In the genomic region with DNA sequence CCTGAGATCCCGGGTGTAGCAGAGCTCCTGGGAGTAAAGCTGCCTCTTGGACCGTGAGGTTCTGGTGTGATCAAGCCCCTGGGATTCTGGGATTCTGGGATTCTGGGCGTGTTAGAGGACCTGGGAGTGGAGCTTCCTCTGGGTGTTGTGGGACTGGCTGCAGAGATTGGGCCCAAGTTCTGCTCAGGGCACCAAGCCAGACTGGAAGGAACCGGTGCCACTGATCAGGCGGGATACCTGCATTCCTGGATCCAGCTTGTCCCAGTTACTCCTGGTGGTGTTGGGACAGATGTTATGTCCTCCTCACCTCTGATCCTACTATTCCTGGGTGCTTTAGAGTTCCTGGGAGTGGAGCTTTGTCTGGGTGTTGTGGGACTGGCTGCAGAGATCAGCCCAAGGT, we compare ENCODE assay signal across 26 mouse cellular contexts. TPM values are rescaled to one million over a fixed set of nuclear protein-coding genes. Genes with fewer than 3 reads are reported as not detected.
DNase-seq lines count a peak whose midpoint lies in the region; ATAC-seq and TF ChIP-seq lines count a peak whose summit lies in the region.
"Had no signal": no experiment of that assay in that cellular context is flagged by ENCODE, and none has a peak within 500 bp of the region (broad histone marks: within the 10 kb centered on the region; RNA-seq: fewer than 3 reads in every experiment).

No protein-coding gene starts in this region.

- no peak for ATAC-seq in kidney, embryonic 14.5 days (ENCODE audit: low FRiP score, low TSS enrichment)
- ATAC-seq in CD4-positive, CD25-positive, alpha-beta regulatory T cell, adult 4 months = no peak
- ATAC-seq: forebrain, embryonic 15.5 days; forebrain, postnatal 0 days had no signal

- DNase-seq in kidney, adult 2 months = peak; percentile 53
- peak; percentile 17 to 51 for DNase-seq in kidney, postnatal 25 days
- no peak for DNase-seq in kidney, postnatal 10 days
- DNase-seq in ES-CJ7 (ENCODE audit: low read depth, low spot score) (peak; percentile 25), R1 (ENCODE audit: low read depth, low spot score) (peak; percentile 20)
- DNase-seq in limb, embryonic 10.5 days (ENCODE audit: low spot score) = no peak
- DNase-seq: adrenal gland, adult 2 months; adrenal gland, postnatal 10 days; adrenal gland, postnatal 25 days; cerebellum, adult 11 months; cerebellum, adult 18-20 months; cerebellum, adult 8-10 months; cerebellum, adult 9-11 months; cerebellum, postnatal 14 days; cerebellum, postnatal 36 days; embryo, embryonic 11 days; forebrain, postnatal 0 days had no signal

- no peaks in the 10 kb centered on the region for H3K27me3 ChIP-seq in kidney, adult 2 months (replicated peaks; ENCODE audit: control insufficient read depth, insufficient read depth, low read length)
- no peaks in the 10 kb centered on the region for H3K27me3 ChIP-seq in kidney, embryonic 14.5 days (ENCODE audit: control insufficient read depth, insufficient read depth, low read length)
- H3K27me3 ChIP-seq in limb, embryonic 10.5 days (ENCODE audit: low read depth, poor library complexity, severe bottlenecking) = no peaks in the 10 kb centered on the region
- H3K27me3 ChIP-seq: CH12.LX; embryonic facial prominence, embryonic 13.5 days; embryonic facial prominence, embryonic 15.5 days; forebrain, embryonic 12.5 days; forebrain, embryonic 15.5 days had no signal

- TF ChIP-seq CTCF in kidney, adult 2 months (conservative IDR thresholded peaks at IDR 0.05; ENCODE audit: insufficient read depth, insufficient read length, low read depth, low read length) = no peak

- H3K36me3 ChIP-seq in kidney, adult 2 months (ENCODE audit: control insufficient read depth, insufficient read depth, low read length) = peaks cover 2% of the 10 kb centered on the region; the same call in 1 of the 2 replicates
- H3K36me3 ChIP-seq in kidney, embryonic 14.5 days (ENCODE audit: control insufficient read depth, insufficient read depth, low read length) = peaks cover 37% of the 10 kb centered on the region
- peaks cover 53% of the 10 kb centered on the region for H3K36me3 ChIP-seq in limb, embryonic 10.5 days
- H3K36me3 ChIP-seq: forebrain, embryonic 15.5 days had no signal

- H3K9me3 ChIP-seq in kidney, embryonic 14.5 days (ENCODE audit: control insufficient read depth, low read length) = no peaks in the 10 kb centered on the region
- no peaks in the 10 kb centered on the region for H3K9me3 ChIP-seq in limb, embryonic 10.5 days (replicated peaks)
- H3K9me3 ChIP-seq: embryonic facial prominence, embryonic 13.5 days; embryonic facial prominence, embryonic 15.5 days; forebrain, embryonic 10.5 days; forebrain, embryonic 12.5 days; forebrain, embryonic 15.5 days had no signal

- 60% methylated on average over 5 of the region's 5 CpGs for WGBS in kidney, adult 2 months
- WGBS in kidney, embryonic 14.5 days = 89% methylated on average over 5 of the region's 5 CpGs
- WGBS in limb, embryonic 10.5 days = 92% methylated on average over 5 of the region's 5 CpGs

- no peak overlapping the region for H3K9ac ChIP-seq in kidney, embryonic 14.5 days (ENCODE audit: low read depth, low read length)
- H3K9ac ChIP-seq: embryonic facial prominence, embryonic 13.5 days; embryonic facial prominence, embryonic 15.5 days; forebrain, embryonic 12.5 days; forebrain, embryonic 15.5 days; forebrain, postnatal 0 days had no signal

- 0 out of 2 replicates have a peak overlapping the region, but pooled peaks have one; percentile 16 for H3K27ac ChIP-seq in kidney, adult 2 months (ENCODE audit: insufficient read depth, low read depth, low read length)
- H3K27ac ChIP-seq in kidney, embryonic 14.5 days (ENCODE audit: low read depth, low read length) = no peak overlapping the region
- no peak overlapping the region for H3K27ac ChIP-seq in limb, embryonic 10.5 days
- H3K27ac ChIP-seq: embryonic facial prominence, embryonic 13.5 days; embryonic facial prominence, embryonic 15.5 days; forebrain, embryonic 10.5 days; forebrain, embryonic 12.5 days; forebrain, embryonic 15.5 days had no signal

- no peak overlapping the region for H3K4me3 ChIP-seq in kidney, adult 2 months (ENCODE audit: insufficient read depth, low read depth, low read length)
- H3K4me3 ChIP-seq in kidney, embryonic 14.5 days (ENCODE audit: low read length) = no peak overlapping the region
- no peak overlapping the region for H3K4me3 ChIP-seq in limb, embryonic 10.5 days
- H3K4me3 ChIP-seq: embryonic facial prominence, embryonic 13.5 days; embryonic facial prominence, embryonic 15.5 days; erythroblast, embryonic 14.5 days; forebrain, embryonic 10.5 days; forebrain, embryonic 12.5 days; forebrain, embryonic 15.5 days had no signal

- no peak overlapping the region for H3K4me2 ChIP-seq in kidney, embryonic 14.5 days (replicated peaks; ENCODE audit: low read depth, low read length)
- H3K4me2 ChIP-seq: embryonic facial prominence, embryonic 13.5 days; embryonic facial prominence, embryonic 15.5 days; forebrain, embryonic 12.5 days; forebrain, embryonic 15.5 days had no signal

- TF ChIP-seq POLR2A in kidney, adult 2 months (IDR thresholded peaks at IDR 0.05; ENCODE audit: low read depth, low read length) = no peak

- H3K4me1 ChIP-seq in kidney, adult 2 months (ENCODE audit: control insufficient read depth, insufficient read depth, low read length) = no peaks in the 10 kb centered on the region; the same call in 1 of the 2 replicates
- H3K4me1 ChIP-seq in kidney, embryonic 14.5 days (ENCODE audit: control insufficient read depth, insufficient read depth, low read length) = no peaks in the 10 kb centered on the region
- no peaks in the 10 kb centered on the region for H3K4me1 ChIP-seq in limb, embryonic 10.5 days
- H3K4me1 ChIP-seq: embryonic facial prominence, embryonic 13.5 days; embryonic facial prominence, embryonic 15.5 days; forebrain, embryonic 10.5 days; forebrain, embryonic 12.5 days; forebrain, embryonic 15.5 days had no signal

RNA-seq across cellular contexts. Expression of gene Itgav, which starts 28.8 kb away (rescaled TPM):
- 75.4 and 75.9 TPM in 2 replicates for polyA plus RNA-seq in kidney, adult 2 months (2012; rRNA removed)
- 117 and 125 TPM in 2 replicates for polyA plus RNA-seq in kidney, embryonic 14.5 days (2014; fragmentation: Nextera tagmentation; extraction: Ambion mirVana)
- 53.0 and 56.0 TPM in 2 replicates for polyA plus RNA-seq in limb, embryonic 10.5 days (2016; fragmentation: Nextera tagmentation; extraction: Ambion mirVana)
- polyA plus RNA-seq in CD4-positive, CD25-positive, alpha-beta regulatory T cell, adult 4 months (2017; shearing (Covaris generic)) = 10 to 100 TPM; 46.8 to 71.6 TPM

RNA-seq across cellular contexts. Expression of gene Fam171b, which starts 59.4 kb away (rescaled TPM):
- 0.11 and 0.17 TPM in 2 replicates for polyA plus RNA-seq in kidney, adult 2 months (2012; rRNA removed)
- 5.3 and 5.5 TPM in 2 replicates for polyA plus RNA-seq in kidney, embryonic 14.5 days (2014; fragmentation: Nextera tagmentation; extraction: Ambion mirVana)
- 9.5 and 15.4 TPM in 2 replicates for polyA plus RNA-seq in limb, embryonic 10.5 days (2016; fragmentation: Nextera tagmentation; extraction: Ambion mirVana)
- under 1 TPM; 0.34 to 0.50 TPM for polyA plus RNA-seq in CD4-positive, CD25-positive, alpha-beta regulatory T cell, adult 4 months (2017; shearing (Covaris generic))
- polyA plus RNA-seq: erythroblast, embryonic 14.5 days had no signal

Comparison
In these comparisons a context has a peak if more than half of its experiments do, and no peak if none do; other contexts are left out.
1. DNase-seq: peak in kidney, adult 2 months (single experiment), kidney, postnatal 25 days (2 of 2), ES-CJ7 (single experiment) and R1 (single experiment); none in kidney, postnatal 10 days (single experiment) and limb, embryonic 10.5 days (single experiment).